Mouse (Mus musculus) E14TG2a.4 (cell line): ENCODE measurements around the gene Rhbdl3.

Experiments
- H3K27me3 ChIP-seq: 2 replicates; pipeline ENCODE4 v1.6.1; 2014; ENCODE audit warnings: low read length, control low read depth; ENCODE audit not compliant: insufficient read depth
- H3K36me3 ChIP-seq: 2 replicates; pipeline ENCODE4 v1.6.1; 2014; ENCODE audit warnings: low read length, control low read depth; ENCODE audit not compliant: insufficient read depth
- H3K4me1 ChIP-seq: replicated peaks from 2 replicates; pipeline ENCODE4 v1.6.1; 2014; ENCODE audit warnings: low read depth, low read length, control low read depth
- H3K4me3 ChIP-seq: replicated peaks from 2 replicates; pipeline ENCODE4 v1.5.1; 2014; ENCODE audit warnings: mild to moderate bottlenecking, low read length
- H3K9me3 ChIP-seq: 2 replicates; pipeline ENCODE4 v1.6.1; 2014; ENCODE audit warnings: low read length, control low read depth
- CTCF ChIP-seq: conservative IDR thresholded peaks from 2 replicates; pipeline ENCODE4 v1.5.1; 2014; ENCODE audit warnings: low read length
- NANOG ChIP-seq: IDR thresholded peaks from 2 replicates; pipeline ENCODE4 v1.6.1; 2014; ENCODE audit warnings: borderline replicate concordance, low read length, mixed read lengths
- POU5F1 ChIP-seq: IDR thresholded peaks from 2 replicates; pipeline ENCODE4 v1.6.1; 2014; ENCODE audit warnings: low read length, borderline replicate concordance

The Rhbdl3 gene

GRCm38 (mm10) chr11:80300551-80301315 lies at the start of gene Rhbdl3:
Gene Rhbdl3 (plus strand): TSS chr11:80300912.
- H3K27me3 ChIP-seq = peaks cover 82% of the 10 kb centered on the region
- H3K36me3 ChIP-seq = no peaks in the 10 kb centered on the region
- peak within 1 kb of the TSS; percentile 83 for H3K4me3 ChIP-seq
- H3K4me1 ChIP-seq = peaks cover 39% of the 10 kb centered on the region
- peaks cover 7% of the 10 kb centered on the region for H3K9me3 ChIP-seq
- TF ChIP-seq POU5F1 = no peak
- TF ChIP-seq CTCF = no peak
- TF ChIP-seq NANOG = no peak

- no peaks in the 10 kb centered on the region for H3K4me1 ChIP-seq
- H3K36me3 ChIP-seq = peaks cover 79% of the 10 kb centered on the region
- TF ChIP-seq POU5F1 = no peak
- no peak for TF ChIP-seq CTCF
- TF ChIP-seq NANOG = no peak
- no peaks in the 10 kb centered on the region for H3K9me3 ChIP-seq
- H3K27me3 ChIP-seq = no peaks in the 10 kb centered on the region
- H3K4me3 ChIP-seq = no peak overlapping the region
Observed at GRCm38 (mm10) chr11:80264137-80264536, 36.6 kb upstream of the Rhbdl3 start.

- Histone ChIP-seq H3K4me1 (no peaks in the 10 kb centered on the region), H3K36me3 (peaks cover 20% of the 10 kb centered on the region), H3K4me3 (no peak overlapping the region), H3K9me3 (0 out of 2 replicates have a peak, but pooled peaks cover 6% of the 10 kb centered on the region), H3K27me3 (no peaks in the 10 kb centered on the region)
- no peak for TF ChIP-seq POU5F1
- no peak for TF ChIP-seq NANOG
- TF ChIP-seq CTCF = no peak
Observed at GRCm38 (mm10) chr11:80271096-80271495, 29.6 kb upstream of the Rhbdl3 start.

GRCm38 (mm10) chr11:80275011-80275410 lies 25.7 kb upstream of the Rhbdl3 start:
- Histone ChIP-seq H3K9me3 (0 out of 2 replicates have a peak, but pooled peaks cover 6% of the 10 kb centered on the region), H3K4me3 (no peak overlapping the region), H3K4me1 (no peaks in the 10 kb centered on the region), H3K36me3 (no peaks in the 10 kb centered on the region), H3K27me3 (no peaks in the 10 kb centered on the region)
- TF ChIP-seq CTCF = peak; percentile 82
- no peak for TF ChIP-seq POU5F1

GRCm38 (mm10) chr11:80278054-80278453 lies 22.7 kb upstream of the Rhbdl3 start:
- Histone ChIP-seq H3K9me3 (0 out of 2 replicates have a peak, but pooled peaks cover 6% of the 10 kb centered on the region), H3K4me1 (no peaks in the 10 kb centered on the region), H3K36me3 (no peaks in the 10 kb centered on the region)

GRCm38 (mm10) chr11:80283786-80284185 lies 16.9 kb upstream of the Rhbdl3 start:
- H3K36me3 ChIP-seq = no peaks in the 10 kb centered on the region

More at GRCm38 (mm10) chr11:80278054-80278453, 22.7 kb upstream of the Rhbdl3 start:
- Histone ChIP-seq H3K4me3 (no peak overlapping the region), H3K27me3 (no peaks in the 10 kb centered on the region)
- TF ChIP-seq POU5F1 (no peak), NANOG (no peak), CTCF (no peak)

GRCm38 (mm10) chr11:80284641-80285040 lies 16.1 kb upstream of the Rhbdl3 start:
- no peaks in the 10 kb centered on the region for H3K9me3 ChIP-seq
- peaks cover 20% of the 10 kb centered on the region for H3K4me1 ChIP-seq
- peaks cover 13% of the 10 kb centered on the region for H3K27me3 ChIP-seq
- H3K4me3 ChIP-seq = no peak overlapping the region
- no peaks in the 10 kb centered on the region for H3K36me3 ChIP-seq
- TF ChIP-seq CTCF (no peak), POU5F1 (no peak), NANOG (no peak)

More at GRCm38 (mm10) chr11:80283786-80284185, 16.9 kb upstream of the Rhbdl3 start:
- TF ChIP-seq CTCF (no peak), NANOG (no peak), POU5F1 (no peak)
- Histone ChIP-seq H3K4me1 (peaks cover 15% of the 10 kb centered on the region), H3K27me3 (peaks cover 6% of the 10 kb centered on the region), H3K9me3 (no peaks in the 10 kb centered on the region), H3K4me3 (no peak overlapping the region)

- Histone ChIP-seq H3K4me1 (peaks cover 33% of the 10 kb centered on the region), H3K9me3 (no peaks in the 10 kb centered on the region), H3K4me3 (no peak overlapping the region), H3K36me3 (no peaks in the 10 kb centered on the region), H3K27me3 (peaks cover 17% of the 10 kb centered on the region)
- TF ChIP-seq NANOG = no peak
- TF ChIP-seq POU5F1 = no peak
- peak; percentile 93 for TF ChIP-seq CTCF
Observed at GRCm38 (mm10) chr11:80287150-80287549, 13.6 kb upstream of the Rhbdl3 start.
